Mouse (Mus musculus) liver, adult 2 months (tissue): ENCODE measurements around the gene Atp6v1e1. TPM values are rescaled to one million over a fixed set of nuclear protein-coding genes. Genes with fewer than 3 reads are reported as not detected.
"Not testable (repeated sequence)": the region's sequence is repeated elsewhere in the genome, so short reads cannot be mapped to it uniquely, and the experiment has no call there.

Experiments used
- DNase-seq: peaks from one replicate; pipeline ENCODE4 v3.0.0-alpha.2; 2011; ENCODE audit warnings: low read depth, low spot score; ENCODE audit errors: extremely low read depth
- H3K27ac ChIP-seq: fragments of 200-500 bp; replicated peaks from 2 replicates; pipeline ENCODE4 v1.5.1; 2012; ENCODE audit warnings: low read depth, mild to moderate bottlenecking, control low read depth, inconsistent platforms, low read length; ENCODE audit not compliant: insufficient read depth
- H3K27me3 ChIP-seq: fragments of 200-500 bp; 2 replicates; pipeline ENCODE4 v1.6.1; 2012; ENCODE audit warnings: mild to moderate bottlenecking, moderate library complexity, low read length, inconsistent platforms; ENCODE audit not compliant: control insufficient read depth, insufficient read depth
- H3K36me3 ChIP-seq: fragments of 200-500 bp; 2 replicates; pipeline ENCODE4 v1.6.1; 2012; ENCODE audit warnings: low read length, inconsistent platforms; ENCODE audit not compliant: control insufficient read depth, insufficient read depth
- H3K4me1 ChIP-seq: fragments of 200-500 bp; 2 replicates; pipeline ENCODE4 v1.6.1; 2011; ENCODE audit warnings: low read length; ENCODE audit not compliant: control insufficient read depth, insufficient read depth
- H3K4me3 ChIP-seq: fragments of 200-500 bp; 2 replicates; pipeline ENCODE4 v1.5.1; 2011; ENCODE audit warnings: low read depth, mild to moderate bottlenecking, control low read depth, low read length, moderate library complexity; ENCODE audit not compliant: insufficient read depth
- H3K79me2 ChIP-seq: fragments of 200-500 bp; 2 replicates; pipeline ENCODE4 v1.6.1; 2012; ENCODE audit warnings: inconsistent platforms, mild to moderate bottlenecking, low read length, moderate library complexity; ENCODE audit not compliant: control insufficient read depth, insufficient read depth
- H3K9ac ChIP-seq: fragments of 200-500 bp; 2 replicates; pipeline ENCODE4 v1.6.1; 2012; ENCODE audit warnings: low read depth, mild to moderate bottlenecking, control low read depth, inconsistent platforms, low read length
- CTCF ChIP-seq: fragments of 200-500 bp; IDR thresholded peaks from 2 replicates; pipeline ENCODE4 v1.5.1; 2011; ENCODE audit warnings: low read depth, low read length, control low read depth
- POLR2A ChIP-seq: fragments of 200-500 bp; IDR thresholded peaks from 2 replicates; pipeline ENCODE4 v1.6.1; 2011; ENCODE audit warnings: low read length, control low read depth; ENCODE audit not compliant: insufficient read depth; ENCODE audit errors: extremely low read depth
- WGBS: fragments of 180-500 bp; shearing (Covaris S2); methylation state at CpG from one replicate; pipeline ENCODE4 v1.1.7; 2018; 5-methylcytosine and 5-hydroxymethylcytosine counted together
- polyA plus RNA-seq: library from polyadenylated mRNA; depleted of rRNA; stranded (reverse); fragments of >200 nt; gene quantifications from 2 replicates; pipeline ENCODE4 v1.2.3, GENCODE M21; 2012
- total RNA-seq: library from RNA; depleted of rRNA; stranded (reverse); fragments of >200 nt; gene quantifications from 2 replicates; pipeline ENCODE4 v1.2.3, GENCODE M21; 2014

The Atp6v1e1 gene
- total and polyA plus RNA-seq, 2 experiments = 110 to 137 TPM

- no peak overlapping the region for H3K9ac ChIP-seq
These were observed 31.8 kb upstream of the Atp6v1e1 start for GRCm38 (mm10) chr6:120854413-120854812.

GRCm38 (mm10) chr6:120850720-120851119 lies 28.1 kb upstream of the Atp6v1e1 start:
- not testable (repeated sequence) for DNase-seq, H3K4me3 ChIP-seq, H3K27ac ChIP-seq, H3K27me3 ChIP-seq, H3K79me2 ChIP-seq, H3K9ac ChIP-seq, H3K4me1 ChIP-seq
- peaks cover 15% of the 10 kb centered on the region for H3K36me3 ChIP-seq

More at GRCm38 (mm10) chr6:120854413-120854812, 31.8 kb upstream of the Atp6v1e1 start:
- WGBS = 87% methylated on average over 10 of the region's 10 CpGs
- no peak for TF ChIP-seq POLR2A
- TF ChIP-seq CTCF = no peak
- no peaks in the 10 kb centered on the region for H3K27me3 ChIP-seq
- peaks cover 17% of the 10 kb centered on the region for H3K79me2 ChIP-seq
- H3K4me3 ChIP-seq = no peak overlapping the region
- no peak for DNase-seq
- H3K27ac ChIP-seq = no peak overlapping the region
- H3K4me1 ChIP-seq = no peaks in the 10 kb centered on the region
- peaks cover 9% of the 10 kb centered on the region for H3K36me3 ChIP-seq

- DNase-seq = no peak
- Histone ChIP-seq H3K36me3 (no peaks in the 10 kb centered on the region), H3K27me3 (no peaks in the 10 kb centered on the region), H3K4me3 (no peak overlapping the region), H3K79me2 (peaks cover 21% of the 10 kb centered on the region; the same call in 1 of the 2 replicates), H3K27ac (no peak overlapping the region), H3K9ac (no peak overlapping the region), H3K4me1 (peaks cover 1% of the 10 kb centered on the region; the same call in 1 of the 2 replicates)
- WGBS = 86% methylated on average over 5 of the region's 5 CpGs
- no peak for TF ChIP-seq POLR2A
- no peak for TF ChIP-seq CTCF
These were observed 19.2 kb upstream of the Atp6v1e1 start for GRCm38 (mm10) chr6:120841754-120842153.

- no peaks in the 10 kb centered on the region for H3K27me3 ChIP-seq
- no peaks in the 10 kb centered on the region for H3K36me3 ChIP-seq
- H3K4me3 ChIP-seq = no peak overlapping the region
- H3K4me1 ChIP-seq = peaks cover 1% of the 10 kb centered on the region; the same call in 1 of the 2 replicates
- TF ChIP-seq POLR2A (no peak), CTCF (no peak)
- H3K79me2 ChIP-seq = peaks cover 26% of the 10 kb centered on the region; the same call in 1 of the 2 replicates
- H3K9ac ChIP-seq = no peak overlapping the region
- DNase-seq = peak; percentile 70
- no peak overlapping the region for H3K27ac ChIP-seq
- 81% methylated on average over 7 of the region's 7 CpGs for WGBS
These were observed 17.7 kb upstream of the Atp6v1e1 start for GRCm38 (mm10) chr6:120840258-120840657.

- H3K4me3 ChIP-seq = no peak overlapping the region
- H3K79me2 ChIP-seq = peaks cover 10% of the 10 kb centered on the region; the same call in 1 of the 2 replicates
- H3K4me1 ChIP-seq = peaks cover 1% of the 10 kb centered on the region; the same call in 1 of the 2 replicates
- H3K27ac ChIP-seq = no peak overlapping the region
- TF ChIP-seq CTCF (no peak), POLR2A (no peak)
- H3K27me3 ChIP-seq = no peaks in the 10 kb centered on the region
- no peak for DNase-seq
- 52% methylated on average over 1 of the region's 1 CpGs for WGBS
- H3K36me3 ChIP-seq = no peaks in the 10 kb centered on the region
- no peak overlapping the region; the same call in 1 of the 2 replicates for H3K9ac ChIP-seq
These were observed 14.5 kb upstream of the Atp6v1e1 start for GRCm38 (mm10) chr6:120837152-120837530.

GRCm38 (mm10) chr6:120836389-120837151 lies 14.0 kb upstream of the Atp6v1e1 start:
- peak overlapping the region; percentile 97 for H3K9ac ChIP-seq
- H3K36me3 ChIP-seq = no peaks in the 10 kb centered on the region
- 1% methylated on average over 37 of the region's 37 CpGs for WGBS
- no peaks in the 10 kb centered on the region for H3K27me3 ChIP-seq
- peaks cover 1% of the 10 kb centered on the region; the same call in 1 of the 2 replicates for H3K4me1 ChIP-seq
- no peak for TF ChIP-seq CTCF
- TF ChIP-seq POLR2A = no peak
- H3K79me2 ChIP-seq = peaks cover 7% of the 10 kb centered on the region; the same call in 1 of the 2 replicates
- peak; percentile 43 for DNase-seq
- peak overlapping the region; percentile 85 for H3K4me3 ChIP-seq
- peak overlapping the region; percentile 94 for H3K27ac ChIP-seq
